In genomic region chr19:42089748-42090595, GRCm38 (mm10) we compare ENCODE assay signal across 7 mouse cellular contexts. TPM values are rescaled to one million over a fixed set of nuclear protein-coding genes. Genes with fewer than 3 reads are reported as not detected.
DNase-seq lines count a peak whose midpoint lies in the region; ATAC-seq and TF ChIP-seq lines count a peak whose summit lies in the region.

Gene Pi4k2a (plus strand): TSS chr19:42090470.

- peak within 1 kb of the TSS; percentile 75 for H3K4me2 ChIP-seq in intestine, postnatal 0 days (replicated peaks; ENCODE audit: low read depth)
- H3K4me2 ChIP-seq in midbrain, embryonic 12.5 days (replicated peaks): peak within 1 kb of the TSS; percentile 83

- peak; percentile 97 for ATAC-seq in intestine, postnatal 0 days
- peak; percentile 97 for ATAC-seq in midbrain, embryonic 12.5 days (ENCODE audit: low FRiP score, low read depth)

- TF ChIP-seq POLR2A in small intestine, adult 2 months (IDR thresholded peaks at IDR 0.05; ENCODE audit: low read depth, low read length): peak; percentile 54; the same call in 1 of the 2 replicates

- no peak for TF ChIP-seq CTCF in intestine, postnatal 0 days (IDR thresholded peaks at IDR 0.05; ENCODE audit: low read depth)
- TF ChIP-seq CTCF in small intestine, adult 2 months (IDR thresholded peaks at IDR 0.05; ENCODE audit: extremely low read depth, insufficient read length, insufficient replicate concordance, low read depth, low read length): no peak

- H3K9me3 ChIP-seq in embryonic facial prominence, embryonic 10.5 days: no peaks in the 10 kb centered on the region
- H3K9me3 ChIP-seq in intestine, postnatal 0 days (ENCODE audit: control insufficient read depth): no peaks in the 10 kb centered on the region
- no peaks in the 10 kb centered on the region for H3K9me3 ChIP-seq in midbrain, embryonic 12.5 days

- intact Hi-C loops in left cerebral cortex, postnatal 4 days (cut with DNase I): no loop called here

- peak within 1 kb of the TSS; percentile 87 for H3K9ac ChIP-seq in intestine, postnatal 0 days (ENCODE audit: low read depth, low read length)
- H3K9ac ChIP-seq in midbrain, embryonic 12.5 days (replicated peaks): peak within 1 kb of the TSS; percentile 82

- no peaks in the 10 kb centered on the region for H3K27me3 ChIP-seq in embryonic facial prominence, embryonic 10.5 days (replicated peaks; ENCODE audit: low read depth, poor library complexity, severe bottlenecking)
- no peaks in the 10 kb centered on the region for H3K27me3 ChIP-seq in intestine, postnatal 0 days (replicated peaks; ENCODE audit: control insufficient read depth, insufficient read depth, low read length)
- no peaks in the 10 kb centered on the region for H3K27me3 ChIP-seq in midbrain, embryonic 12.5 days
- H3K27me3 ChIP-seq in small intestine, adult 2 months (ENCODE audit: control insufficient read depth, insufficient read depth, low read length): 0 out of 2 replicates have a peak, but pooled peaks cover 4% of the 10 kb centered on the region

- peak within 1 kb of the TSS; percentile 92 for H3K27ac ChIP-seq in embryonic facial prominence, embryonic 10.5 days (replicated peaks)
- H3K27ac ChIP-seq in intestine, postnatal 0 days (ENCODE audit: low read depth, low read length): peak within 1 kb of the TSS; percentile 97
- peak within 1 kb of the TSS; percentile 89 for H3K27ac ChIP-seq in midbrain, embryonic 12.5 days (replicated peaks)
- peak within 1 kb of the TSS; percentile 93 for H3K27ac ChIP-seq in small intestine, adult 2 months (ENCODE audit: insufficient read depth, low read depth, low read length)

- WGBS in embryonic facial prominence, embryonic 10.5 days: 1% methylated on average over 55 of the region's 55 CpGs
- under 1% methylated on average over 51 of the region's 55 CpGs for WGBS in intestine, postnatal 0 days
- WGBS in midbrain, embryonic 12.5 days: 2% methylated on average over 55 of the region's 55 CpGs
- WGBS in small intestine, adult 2 months: under 1% methylated on average over 55 of the region's 55 CpGs

- DNase-seq in adrenal gland, postnatal 10 days: peak; percentile 98
- DNase-seq in embryonic facial prominence, embryonic 10.5 days (ENCODE audit: low spot score): peak; percentile 99
- DNase-seq in gonadal fat pad, adult 2 months (ENCODE audit: low read depth): peak; percentile 96
- DNase-seq in left cerebral cortex, postnatal 4 days: peak; percentile 99

- H3K36me3 ChIP-seq in embryonic facial prominence, embryonic 10.5 days (replicated peaks): peaks cover 23% of the 10 kb centered on the region
- H3K36me3 ChIP-seq in intestine, postnatal 0 days (ENCODE audit: control insufficient read depth, insufficient read depth): peaks cover 6% of the 10 kb centered on the region; the same call in 1 of the 2 replicates
- peaks cover 5% of the 10 kb centered on the region; the same call in 1 of the 2 replicates for H3K36me3 ChIP-seq in midbrain, embryonic 12.5 days
- H3K36me3 ChIP-seq in small intestine, adult 2 months (ENCODE audit: control insufficient read depth, insufficient read depth, low read length): peaks cover 4% of the 10 kb centered on the region

- H3K4me1 ChIP-seq in embryonic facial prominence, embryonic 10.5 days: peaks cover 41% of the 10 kb centered on the region
- peaks cover 8% of the 10 kb centered on the region for H3K4me1 ChIP-seq in intestine, postnatal 0 days (replicated peaks; ENCODE audit: control insufficient read depth, insufficient read depth, low read length)
- H3K4me1 ChIP-seq in midbrain, embryonic 12.5 days: peaks cover 26% of the 10 kb centered on the region
- peaks cover 15% of the 10 kb centered on the region for H3K4me1 ChIP-seq in small intestine, adult 2 months (ENCODE audit: control insufficient read depth, insufficient read depth, insufficient read length, low read length)

- peak within 1 kb of the TSS; percentile 97 for H3K4me3 ChIP-seq in embryonic facial prominence, embryonic 10.5 days
- H3K4me3 ChIP-seq in intestine, postnatal 0 days (ENCODE audit: low read depth, low read length): peak within 1 kb of the TSS; percentile 82
- H3K4me3 ChIP-seq in midbrain, embryonic 12.5 days: peak within 1 kb of the TSS; percentile 89
- peak within 1 kb of the TSS; percentile 80 for H3K4me3 ChIP-seq in small intestine, adult 2 months (ENCODE audit: low read depth, low read length)

RNA-seq across cellular contexts. Expression of gene Pi4k2a, which starts in this region (rescaled TPM):
- 10 to 100 TPM; 37.0 to 41.3 TPM for total RNA-seq in adrenal gland, postnatal 10 days (2021)
- 28.0 and 30.2 TPM in 2 replicates for polyA plus RNA-seq in embryonic facial prominence, embryonic 10.5 days (2016; fragmentation: Nextera tagmentation; extraction: Ambion mirVana)
- polyA plus RNA-seq in gonadal fat pad, adult 2 months (2012; rRNA removed): 33.5 and 40.1 TPM in 2 replicates
- polyA plus RNA-seq in intestine, postnatal 0 days (2015; fragmentation: Nextera tagmentation; extraction: Ambion mirVana): 47.2 and 52.2 TPM in 2 replicates
- total RNA-seq in left cerebral cortex, postnatal 4 days (2021): 10 to 100 TPM; 39.5 TPM
- 36.0 and 36.2 TPM in 2 replicates for polyA plus RNA-seq in midbrain, embryonic 12.5 days (2016; fragmentation: Nextera tagmentation; extraction: Ambion mirVana)
- 12.8 and 33.2 TPM in 2 replicates for polyA plus RNA-seq in small intestine, adult 2 months (2012; rRNA removed)

Comparison
In these comparisons a context has a peak if more than half of its experiments do, and no peak if none do; other contexts are left out.
1. Peak in every context shown above with its lines: DNase-seq, ATAC-seq, H3K4me3 ChIP-seq and H3K27ac ChIP-seq.